ENCODE assay signal across 8 mouse cellular contexts in genomic region chr7:122018247-122018646, GRCm38 (mm10). TPM values are rescaled to one million over a fixed set of nuclear protein-coding genes. Genes with fewer than 3 reads are reported as not detected.
A peak's percentile ranks its signal among the peaks of the same experiment; 100 is the strongest.
DNase-seq lines count a peak whose midpoint lies in the region; ATAC-seq and TF ChIP-seq lines count a peak whose summit lies in the region.

No protein-coding gene starts in this region.

- peak overlapping the region; percentile 57; the same call in 1 of the 2 replicates for H3K27ac ChIP-seq in embryonic facial prominence, embryonic 10.5 days (replicated peaks)
- 0 out of 2 replicates have a peak overlapping the region, but pooled peaks have one; percentile 34 for H3K27ac ChIP-seq in intestine, embryonic 16.5 days (ENCODE audit: low read length)
- H3K27ac ChIP-seq in midbrain, embryonic 12.5 days (replicated peaks), result no peak overlapping the region

- H3K9ac ChIP-seq in intestine, embryonic 16.5 days (ENCODE audit: low read depth, low read length), result no peak overlapping the region
- H3K9ac ChIP-seq in midbrain, embryonic 12.5 days (replicated peaks), result no peak overlapping the region

- ATAC-seq in intestine, embryonic 16.5 days, result 0 out of 2 replicates have a peak, but pooled peaks have one; percentile 21
- ATAC-seq in midbrain, embryonic 12.5 days (ENCODE audit: low FRiP score, low read depth), result no peak

- peak overlapping the region; percentile 93 for H3K4me3 ChIP-seq in E14TG2a.4 (replicated peaks; ENCODE audit: low read length)
- peak overlapping the region; percentile 87; the same call in 1 of the 2 replicates for H3K4me3 ChIP-seq in embryonic facial prominence, embryonic 10.5 days
- 0 out of 2 replicates have a peak overlapping the region, but pooled peaks have one; percentile 82 for H3K4me3 ChIP-seq in intestine, embryonic 16.5 days (ENCODE audit: low read length)
- 0 out of 2 replicates have a peak overlapping the region, but pooled peaks have one; percentile 79 for H3K4me3 ChIP-seq in midbrain, embryonic 12.5 days

- H3K9me3 ChIP-seq in E14TG2a.4 (ENCODE audit: low read length), result no peaks in the 10 kb centered on the region
- no peaks in the 10 kb centered on the region for H3K9me3 ChIP-seq in embryonic facial prominence, embryonic 10.5 days
- H3K9me3 ChIP-seq in intestine, embryonic 16.5 days (ENCODE audit: control insufficient read depth, low read length), result no peaks in the 10 kb centered on the region
- H3K9me3 ChIP-seq in midbrain, embryonic 12.5 days, result no peaks in the 10 kb centered on the region

- TF ChIP-seq CTCF in E14TG2a.4 (conservative IDR thresholded peaks at IDR 0.05; ENCODE audit: low read length), result no peak

- no peaks in the 10 kb centered on the region for H3K27me3 ChIP-seq in E14TG2a.4 (ENCODE audit: insufficient read depth, low read length)
- no peaks in the 10 kb centered on the region for H3K27me3 ChIP-seq in embryonic facial prominence, embryonic 10.5 days (replicated peaks; ENCODE audit: low read depth, poor library complexity, severe bottlenecking)
- H3K27me3 ChIP-seq in intestine, embryonic 16.5 days (replicated peaks; ENCODE audit: control insufficient read depth, insufficient read depth, low read length), result no peaks in the 10 kb centered on the region
- H3K27me3 ChIP-seq in midbrain, embryonic 12.5 days, result no peaks in the 10 kb centered on the region

- peaks cover 31% of the 10 kb centered on the region for H3K36me3 ChIP-seq in E14TG2a.4 (ENCODE audit: insufficient read depth, low read length)
- H3K36me3 ChIP-seq in embryonic facial prominence, embryonic 10.5 days (replicated peaks), result peaks cover 47% of the 10 kb centered on the region
- no peaks in the 10 kb centered on the region for H3K36me3 ChIP-seq in intestine, embryonic 16.5 days (ENCODE audit: control insufficient read depth, insufficient read depth, low read length)
- H3K36me3 ChIP-seq in midbrain, embryonic 12.5 days, result no peaks in the 10 kb centered on the region

- peaks cover 75% of the 10 kb centered on the region for H3K4me1 ChIP-seq in E14TG2a.4 (replicated peaks; ENCODE audit: low read depth, low read length)
- peaks cover 52% of the 10 kb centered on the region for H3K4me1 ChIP-seq in embryonic facial prominence, embryonic 10.5 days
- peaks cover 42% of the 10 kb centered on the region for H3K4me1 ChIP-seq in intestine, embryonic 16.5 days (ENCODE audit: control insufficient read depth, insufficient read depth, low read length)
- H3K4me1 ChIP-seq in midbrain, embryonic 12.5 days, result peaks cover 45% of the 10 kb centered on the region

- WGBS in embryonic facial prominence, embryonic 10.5 days, result 72% methylated on average over 3 of the region's 3 CpGs
- 62% methylated on average over 3 of the region's 3 CpGs for WGBS in intestine, embryonic 16.5 days
- 74% methylated on average over 3 of the region's 3 CpGs for WGBS in midbrain, embryonic 12.5 days

- H3K4me2 ChIP-seq in intestine, embryonic 16.5 days (ENCODE audit: low read depth, low read length), result 0 out of 2 replicates have a peak overlapping the region, but pooled peaks have one; percentile 13
- H3K4me2 ChIP-seq in midbrain, embryonic 12.5 days (replicated peaks), result peak overlapping the region; percentile 78

- DNase-seq in embryonic facial prominence, embryonic 10.5 days (ENCODE audit: low spot score), result no peak
- no peak for DNase-seq in kidney, adult 18-20 months
- DNase-seq in frontal cortex, postnatal 10 days (ENCODE audit: low spot score in 2 of 2), result no peak
- no peak for DNase-seq in cerebellum, adult 9-10 months
- DNase-seq in frontal cortex, adult 2 months (ENCODE audit: extremely low spot score in 1 of 2, low spot score in 1 of 2), result no peak

RNA-seq across cellular contexts. Expression of gene Gga2, which starts 2.8 kb away (rescaled TPM):
- 111 and 124 TPM in 2 replicates for polyA plus RNA-seq in embryonic facial prominence, embryonic 10.5 days (2016; fragmentation: Nextera tagmentation; extraction: Ambion mirVana)
- polyA plus RNA-seq in intestine, embryonic 16.5 days (2015; fragmentation: Nextera tagmentation; extraction: Ambion mirVana), result 118 and 132 TPM in 2 replicates
- 74.8 and 76.5 TPM in 2 replicates for polyA plus RNA-seq in midbrain, embryonic 12.5 days (2016; fragmentation: Nextera tagmentation; extraction: Ambion mirVana)
- polyA plus RNA-seq in frontal cortex, adult 2 months (2012; rRNA removed), result 29.2 and 34.3 TPM in 2 replicates

RNA-seq across cellular contexts. Expression of gene Cog7, which starts 36.7 kb away (rescaled TPM):
- 22.0 and 23.0 TPM in 2 replicates for polyA plus RNA-seq in embryonic facial prominence, embryonic 10.5 days (2016; fragmentation: Nextera tagmentation; extraction: Ambion mirVana)
- polyA plus RNA-seq in intestine, embryonic 16.5 days (2015; fragmentation: Nextera tagmentation; extraction: Ambion mirVana), result 22.1 and 25.6 TPM in 2 replicates
- 20.7 and 21.9 TPM in 2 replicates for polyA plus RNA-seq in midbrain, embryonic 12.5 days (2016; fragmentation: Nextera tagmentation; extraction: Ambion mirVana)
- 31.3 and 33.4 TPM in 2 replicates for polyA plus RNA-seq in frontal cortex, adult 2 months (2012; rRNA removed)

RNA-seq across cellular contexts. Expression of gene Ubfd1, which starts 48.7 kb away (rescaled TPM):
- polyA plus RNA-seq in embryonic facial prominence, embryonic 10.5 days (2016; fragmentation: Nextera tagmentation; extraction: Ambion mirVana), result 74.8 and 75.0 TPM in 2 replicates
- 39.5 and 45.3 TPM in 2 replicates for polyA plus RNA-seq in intestine, embryonic 16.5 days (2015; fragmentation: Nextera tagmentation; extraction: Ambion mirVana)
- 88.6 and 95.0 TPM in 2 replicates for polyA plus RNA-seq in midbrain, embryonic 12.5 days (2016; fragmentation: Nextera tagmentation; extraction: Ambion mirVana)
- 40.0 and 42.5 TPM in 2 replicates for polyA plus RNA-seq in frontal cortex, adult 2 months (2012; rRNA removed)

RNA-seq across cellular contexts. Expression of gene Ears2, which starts 48.8 kb away (rescaled TPM):
- 16.4 and 18.4 TPM in 2 replicates for polyA plus RNA-seq in embryonic facial prominence, embryonic 10.5 days (2016; fragmentation: Nextera tagmentation; extraction: Ambion mirVana)
- 19.4 and 20.7 TPM in 2 replicates for polyA plus RNA-seq in intestine, embryonic 16.5 days (2015; fragmentation: Nextera tagmentation; extraction: Ambion mirVana)
- 15.2 and 15.7 TPM in 2 replicates for polyA plus RNA-seq in midbrain, embryonic 12.5 days (2016; fragmentation: Nextera tagmentation; extraction: Ambion mirVana)
- 5.6 and 6.0 TPM in 2 replicates for polyA plus RNA-seq in frontal cortex, adult 2 months (2012; rRNA removed)
